Mouse (Mus musculus): ENCODE data around the gene Schip1. TPM values are rescaled to one million over a fixed set of nuclear protein-coding genes. Genes with fewer than 3 reads are reported as not detected.
A peak's percentile ranks its signal among the peaks of the same experiment; 100 is the strongest.

Gene Schip1
- polyA plus RNA-seq, 1 experiment from 2014 or later = 165 TPM

GRCm38 (mm10) chr3:68434435-68434834, 369.8 kb downstream of the Schip1 start:
- H3K4me2 ChIP-seq (ENCODE audit: low read length) = no peak overlapping the region
- no peaks in the 10 kb centered on the region for H3K27me3 ChIP-seq (replicated peaks; ENCODE audit: control insufficient read depth, insufficient read depth, low read length)
- H3K9ac ChIP-seq (ENCODE audit: low read length) = no peak overlapping the region
- H3K4me1 ChIP-seq (ENCODE audit: control insufficient read depth, insufficient read depth, low read length) = peaks cover 9% of the 10 kb centered on the region; the same call in 1 of the 2 replicates
- H3K9me3 ChIP-seq (replicated peaks; ENCODE audit: control insufficient read depth, low read length) = no peaks in the 10 kb centered on the region
- no peaks in the 10 kb centered on the region for H3K36me3 ChIP-seq (ENCODE audit: control insufficient read depth, insufficient read depth, low read length)
- H3K27ac ChIP-seq (ENCODE audit: low read depth, low read length) = no peak overlapping the region
- H3K4me3 ChIP-seq (ENCODE audit: low read depth, low read length) = no peak overlapping the region
- ATAC-seq = peak; percentile 52
- WGBS = 15% methylated on average over 7 of the region's 7 CpGs
- DNase-seq (ENCODE audit: low spot score) = peak; percentile 22

- DNase-seq (ENCODE audit: low spot score) (peak; percentile 61), ATAC-seq (peak; percentile 58)
- Histone ChIP-seq H3K4me2 (ENCODE audit: low read length) (no peak overlapping the region), H3K9ac (ENCODE audit: low read length) (no peak overlapping the region), H3K9me3 (replicated peaks; ENCODE audit: control insufficient read depth, low read length) (no peaks in the 10 kb centered on the region), H3K4me3 (ENCODE audit: low read depth, low read length) (no peak overlapping the region), H3K27me3 (replicated peaks; ENCODE audit: control insufficient read depth, insufficient read depth, low read length) (no peaks in the 10 kb centered on the region), H3K36me3 (ENCODE audit: control insufficient read depth, insufficient read depth, low read length) (no peaks in the 10 kb centered on the region), H3K4me1 (ENCODE audit: control insufficient read depth, insufficient read depth, low read length) (peaks cover 9% of the 10 kb centered on the region; the same call in 1 of the 2 replicates), H3K27ac (ENCODE audit: low read depth, low read length) (no peak overlapping the region)
- 22% methylated on average over 2 of the region's 2 CpGs for WGBS
Measured at GRCm38 (mm10) chr3:68434897-68435296, 370.3 kb downstream of the Schip1 start.

DNA sequence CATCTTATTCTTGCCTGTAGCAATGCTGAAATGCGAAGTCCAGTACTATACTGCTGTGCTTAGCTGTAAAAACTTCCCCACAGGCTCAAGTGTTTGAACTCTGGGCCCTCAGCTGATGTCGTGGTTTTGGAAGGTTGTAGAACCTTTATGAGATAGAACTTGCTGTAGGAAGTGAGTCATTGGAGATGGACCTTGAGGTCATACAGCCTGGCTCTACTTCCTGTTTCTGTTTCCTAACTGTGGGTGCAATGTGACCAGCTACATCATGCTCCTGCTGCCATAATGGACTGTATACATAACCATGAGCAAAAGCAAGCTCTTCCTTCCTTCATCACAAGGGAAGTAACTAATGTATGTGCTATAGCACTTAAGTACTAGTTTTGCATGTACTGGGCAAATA, 383.9 kb downstream of the Schip1 start:
- H3K27ac ChIP-seq (ENCODE audit: low read depth, low read length) = no peak overlapping the region
- H3K9ac ChIP-seq (ENCODE audit: low read length) = no peak overlapping the region
- no peak overlapping the region for H3K4me2 ChIP-seq (ENCODE audit: low read length)
- no peaks in the 10 kb centered on the region for H3K27me3 ChIP-seq (replicated peaks; ENCODE audit: control insufficient read depth, insufficient read depth, low read length)
- no peaks in the 10 kb centered on the region for H3K9me3 ChIP-seq (replicated peaks; ENCODE audit: control insufficient read depth, low read length)
- ATAC-seq (no peak), DNase-seq (ENCODE audit: low spot score) (no peak)
- WGBS = 77% methylated on average over 2 of the region's 2 CpGs
- no peaks in the 10 kb centered on the region for H3K36me3 ChIP-seq (ENCODE audit: control insufficient read depth, insufficient read depth, low read length)
- no peaks in the 10 kb centered on the region for H3K4me1 ChIP-seq (ENCODE audit: control insufficient read depth, insufficient read depth, low read length)
- H3K4me3 ChIP-seq (ENCODE audit: low read depth, low read length) = no peak overlapping the region

GRCm38 (mm10) chr3:68451634-68452033, 387.0 kb downstream of the Schip1 start:
- Histone ChIP-seq H3K4me1 (ENCODE audit: control insufficient read depth, insufficient read depth, low read length) (no peaks in the 10 kb centered on the region), H3K27ac (ENCODE audit: low read depth, low read length) (no peak overlapping the region), H3K9ac (ENCODE audit: low read length) (no peak overlapping the region), H3K4me2 (ENCODE audit: low read length) (no peak overlapping the region), H3K4me3 (ENCODE audit: low read depth, low read length) (no peak overlapping the region), H3K9me3 (replicated peaks; ENCODE audit: control insufficient read depth, low read length) (no peaks in the 10 kb centered on the region), H3K36me3 (ENCODE audit: control insufficient read depth, insufficient read depth, low read length) (no peaks in the 10 kb centered on the region), H3K27me3 (replicated peaks; ENCODE audit: control insufficient read depth, insufficient read depth, low read length) (no peaks in the 10 kb centered on the region)
- DNase-seq (ENCODE audit: low spot score) = no peak
- WGBS = 95% methylated on average over 1 of the region's 1 CpGs
- ATAC-seq = no peak

GRCm38 (mm10) chr3:68453266-68453665, 388.7 kb downstream of the Schip1 start:
- DNase-seq (ENCODE audit: low spot score) = no peak
- H3K4me3 ChIP-seq (ENCODE audit: low read depth, low read length) = no peak overlapping the region
- ATAC-seq = no peak
- no peaks in the 10 kb centered on the region for H3K27me3 ChIP-seq (replicated peaks; ENCODE audit: control insufficient read depth, insufficient read depth, low read length)
- no peaks in the 10 kb centered on the region for H3K36me3 ChIP-seq (ENCODE audit: control insufficient read depth, insufficient read depth, low read length)
- no peak overlapping the region for H3K4me2 ChIP-seq (ENCODE audit: low read length)
- WGBS = 33% methylated on average over 5 of the region's 5 CpGs
- no peaks in the 10 kb centered on the region for H3K4me1 ChIP-seq (ENCODE audit: control insufficient read depth, insufficient read depth, low read length)
- no peak overlapping the region for H3K27ac ChIP-seq (ENCODE audit: low read depth, low read length)
- no peaks in the 10 kb centered on the region for H3K9me3 ChIP-seq (replicated peaks; ENCODE audit: control insufficient read depth, low read length)
- no peak overlapping the region for H3K9ac ChIP-seq (ENCODE audit: low read length)

GRCm38 (mm10) chr3:68453719-68454455, 389.3 kb downstream of the Schip1 start:
- Histone ChIP-seq H3K27me3 (replicated peaks; ENCODE audit: control insufficient read depth, insufficient read depth, low read length) (no peaks in the 10 kb centered on the region), H3K36me3 (ENCODE audit: control insufficient read depth, insufficient read depth, low read length) (no peaks in the 10 kb centered on the region), H3K4me3 (ENCODE audit: low read depth, low read length) (no peak overlapping the region), H3K9me3 (replicated peaks; ENCODE audit: control insufficient read depth, low read length) (no peaks in the 10 kb centered on the region), H3K27ac (ENCODE audit: low read depth, low read length) (no peak overlapping the region), H3K4me2 (ENCODE audit: low read length) (no peak overlapping the region), H3K4me1 (ENCODE audit: control insufficient read depth, insufficient read depth, low read length) (no peaks in the 10 kb centered on the region), H3K9ac (ENCODE audit: low read length) (no peak overlapping the region)
- DNase-seq (ENCODE audit: low spot score) = no peak
- 68% methylated on average over 10 of the region's 10 CpGs for WGBS
- no peak for ATAC-seq

DNA sequence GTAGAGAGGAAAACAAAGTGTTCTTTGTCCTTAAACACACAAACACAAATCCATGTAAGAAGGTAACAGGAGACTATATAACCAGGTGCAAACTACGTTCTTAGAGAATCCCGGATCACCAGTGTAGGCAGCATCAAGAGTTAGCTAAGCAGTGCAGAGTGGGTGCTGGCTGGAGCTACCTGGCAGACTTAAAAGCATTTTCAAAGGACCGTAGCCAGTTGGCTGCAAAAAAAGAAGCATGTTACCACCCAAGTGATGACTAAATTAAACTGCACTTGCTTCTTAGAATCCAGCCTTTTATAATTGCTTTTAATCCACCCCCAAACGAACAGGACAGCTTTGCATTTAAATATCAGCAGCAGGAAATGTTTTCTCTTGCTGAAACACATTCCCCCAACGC, 402.0 kb downstream of the Schip1 start:
- WGBS = 30% methylated on average over 5 of the region's 5 CpGs
- DNase-seq (ENCODE audit: low spot score) (peak; percentile 37), ATAC-seq (no peak)
- peaks cover 5% of the 10 kb centered on the region; the same call in 1 of the 2 replicates for H3K4me1 ChIP-seq (ENCODE audit: control insufficient read depth, insufficient read depth, low read length)
- no peak overlapping the region for H3K4me3 ChIP-seq (ENCODE audit: low read depth, low read length)
- no peaks in the 10 kb centered on the region for H3K9me3 ChIP-seq (replicated peaks; ENCODE audit: control insufficient read depth, low read length)
- H3K9ac ChIP-seq (ENCODE audit: low read length) = no peak overlapping the region
- no peak overlapping the region for H3K4me2 ChIP-seq (ENCODE audit: low read length)
- H3K36me3 ChIP-seq (ENCODE audit: control insufficient read depth, insufficient read depth, low read length) = no peaks in the 10 kb centered on the region
- H3K27me3 ChIP-seq (replicated peaks; ENCODE audit: control insufficient read depth, insufficient read depth, low read length) = no peaks in the 10 kb centered on the region
- no peak overlapping the region for H3K27ac ChIP-seq (ENCODE audit: low read depth, low read length)

DNA sequence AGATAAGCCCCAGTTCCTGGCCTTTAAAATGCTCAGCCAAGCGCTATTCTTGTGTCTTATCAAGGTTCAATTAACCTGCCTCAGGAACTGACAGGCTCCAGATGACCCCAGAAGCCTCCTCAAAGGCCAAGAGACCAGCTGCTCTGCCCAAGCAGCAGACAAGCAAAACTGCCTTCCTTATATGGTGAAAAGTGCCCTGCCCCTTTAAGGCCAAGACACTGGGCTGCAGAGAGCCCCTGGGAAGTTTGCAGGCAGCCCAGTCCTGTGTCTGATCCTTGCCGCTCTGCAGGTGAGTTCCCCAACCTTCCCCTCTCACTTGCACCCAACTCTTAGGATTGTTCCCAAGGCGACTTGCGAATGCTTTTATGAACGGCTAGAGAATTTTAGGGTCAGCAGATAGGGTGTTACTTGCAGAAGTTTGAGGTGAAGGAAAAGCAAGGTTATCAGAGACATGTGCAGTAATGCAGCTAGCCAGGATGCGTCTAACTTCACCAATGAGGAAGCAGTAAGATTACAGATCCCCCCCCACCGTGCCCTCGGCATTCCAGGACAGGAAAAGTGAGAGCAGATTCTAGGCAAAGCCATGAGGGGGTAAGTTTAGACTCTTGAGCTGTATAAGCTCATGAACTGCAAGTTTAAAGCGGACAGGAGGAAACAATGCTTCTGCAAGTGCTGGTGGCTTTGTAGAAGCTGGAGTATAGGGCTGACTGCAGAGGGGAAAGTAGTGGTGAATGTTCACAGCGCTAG, 403.5 kb downstream of the Schip1 start:
- no peaks in the 10 kb centered on the region for H3K9me3 ChIP-seq (replicated peaks; ENCODE audit: control insufficient read depth, low read length)
- 0 out of 2 replicates have a peak overlapping the region, but pooled peaks have one; percentile 32 for H3K9ac ChIP-seq (ENCODE audit: low read length)
- H3K27me3 ChIP-seq (replicated peaks; ENCODE audit: control insufficient read depth, insufficient read depth, low read length) = no peaks in the 10 kb centered on the region
- H3K4me1 ChIP-seq (ENCODE audit: control insufficient read depth, insufficient read depth, low read length) = peaks cover 5% of the 10 kb centered on the region; the same call in 1 of the 2 replicates
- 6% methylated on average over 10 of the region's 10 CpGs for WGBS
- peak overlapping the region; percentile 21; the same call in 1 of the 2 replicates for H3K4me2 ChIP-seq (ENCODE audit: low read length)
- H3K4me3 ChIP-seq (ENCODE audit: low read depth, low read length) = no peak overlapping the region
- no peak overlapping the region for H3K27ac ChIP-seq (ENCODE audit: low read depth, low read length)
- ATAC-seq = no peak
- H3K36me3 ChIP-seq (ENCODE audit: control insufficient read depth, insufficient read depth, low read length) = no peaks in the 10 kb centered on the region
- no peak for DNase-seq (ENCODE audit: low spot score)

DNA sequence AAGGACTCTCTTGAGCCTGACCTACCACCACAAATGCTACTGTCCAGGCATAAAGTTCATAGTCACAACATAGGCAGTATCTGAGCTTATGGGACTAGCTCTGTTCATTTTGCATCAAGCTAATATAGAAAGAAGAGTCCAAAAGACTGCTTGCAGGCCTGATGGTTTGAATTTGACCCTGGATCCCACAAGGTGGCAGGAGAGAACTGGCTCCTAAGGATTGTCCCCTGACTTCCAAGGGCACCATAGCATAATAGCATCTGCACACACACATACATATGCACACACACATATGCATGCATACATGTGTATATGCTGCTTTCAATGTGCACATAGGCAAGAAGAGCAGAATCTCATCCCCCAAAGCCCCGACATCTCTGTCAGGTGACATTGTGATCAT, 405.0 kb downstream of the Schip1 start:
- DNase-seq (ENCODE audit: low spot score) = no peak
- 87% methylated on average over 1 of the region's 1 CpGs for WGBS
- ATAC-seq = no peak

More for the DNA sequence above, 405.0 kb downstream of the Schip1 start:
- H3K4me3 ChIP-seq (ENCODE audit: low read depth, low read length) = no peak overlapping the region
- H3K4me2 ChIP-seq (ENCODE audit: low read length) = no peak overlapping the region
- H3K27me3 ChIP-seq (replicated peaks; ENCODE audit: control insufficient read depth, insufficient read depth, low read length) = no peaks in the 10 kb centered on the region
- no peak overlapping the region for H3K9ac ChIP-seq (ENCODE audit: low read length)
- H3K4me1 ChIP-seq (ENCODE audit: control insufficient read depth, insufficient read depth, low read length) = peaks cover 5% of the 10 kb centered on the region; the same call in 1 of the 2 replicates
- no peaks in the 10 kb centered on the region for H3K9me3 ChIP-seq (replicated peaks; ENCODE audit: control insufficient read depth, low read length)
- no peak overlapping the region for H3K27ac ChIP-seq (ENCODE audit: low read depth, low read length)
- H3K36me3 ChIP-seq (ENCODE audit: control insufficient read depth, insufficient read depth, low read length) = no peaks in the 10 kb centered on the region

All from forebrain, embryonic 14.5 days (tissue).